Mouse (Mus musculus) heart, postnatal 14 days (tissue): ENCODE results near the gene Irak2. TPM values are rescaled to one million over a fixed set of nuclear protein-coding genes. Genes with fewer than 3 reads are reported as not detected.

Experiments
- DNase-seq, 2 experiments: peaks; one replicate each; pipeline ENCODE4 v3.0.0; 2021 to 2022
- intact Hi-C: fragments of 180-260 bp; cut with DNase I; formaldehyde crosslinking; loops from one replicate; pipeline ENCODE4 v1.15.1; 2025
- microRNA-seq, 2 experiments: library from miRNA; unstranded; fragments of <30 nt; microRNA quantifications; one replicate each; pipeline ENCODE4 v1.2.0; 2021 to 2022
- total RNA-seq, 2 experiments: library from RNA; stranded (reverse); gene quantifications; 2 replicates each; pipeline ENCODE4 v1.2.3; 2021

The Irak2 gene
- total RNA-seq, 2 experiments from 2014 or later: 12.3 to 14.1 TPM

GRCm38 (mm10) chr6:113743111-113743510, 104.8 kb downstream of the Irak2 start:
- intact Hi-C loops: no loop called here
- DNase-seq: no peak

Small RNA genes lying within 50 kb of the gene (microRNA-seq; reads per million reads assigned to microRNA genes)
- 1.1 to 1.3 reads per million in 2 experiments for gene Mir7042

Other genes with a start within 250 kb of the Irak2 start
- 1 to 10 TPM; 1.8 to 2.1 TPM for gene Ttll3, start 249.2 kb upstream of the Irak2 start, total RNA-seq
- 10 to 100 TPM in 1 of 2 experiments, 1 to 10 TPM in 1; 10.0 to 12.2 TPM for gene Rpusd3, start 219.1 kb upstream of the Irak2 start, total RNA-seq
- 10 to 100 TPM in 1 of 2 experiments, 1 to 10 TPM in 1; 4.4 to 17.1 TPM for gene Cidec, start 202.7 kb upstream of the Irak2 start, total RNA-seq
- gene Jagn1, start 195.9 kb upstream of the Irak2 start, total RNA-seq: 10 to 100 TPM; 24.0 to 24.5 TPM
- 1 to 10 TPM; 1.2 to 1.5 TPM for gene Il17re, start 180.0 kb upstream of the Irak2 start, total RNA-seq
- 1 to 10 TPM; 8.7 to 8.9 TPM for gene Il17rc, start 167.0 kb upstream of the Irak2 start, total RNA-seq
- 10 to 100 TPM; 42.1 to 45.2 TPM for gene Creld1, start 155.2 kb upstream of the Irak2 start, total RNA-seq
- gene Prrt3, start 136.5 kb upstream of the Irak2 start, total RNA-seq: not detected
- 10 to 100 TPM; 56.0 to 61.9 TPM for gene Emc3, start 106.8 kb upstream of the Irak2 start, total RNA-seq
- gene Fancd2, start 106.8 kb upstream of the Irak2 start, total RNA-seq: 1 to 10 TPM; 1.2 TPM
- not detected for gene Fancd2os, start 37.8 kb upstream of the Irak2 start, total RNA-seq
- gene Brk1, start 33.7 kb upstream of the Irak2 start, total RNA-seq: 10 to 100 TPM; 76.1 to 80.0 TPM
- gene Vhl, start 14.5 kb upstream of the Irak2 start, total RNA-seq: 10 to 100 TPM; 10.0 to 12.0 TPM
- 10 to 100 TPM; 60.0 to 63.2 TPM for gene Tatdn2, start 58.6 kb downstream of the Irak2 start, total RNA-seq
- under 1 TPM in 1 of 2 experiments, not detected in 1; 0.53 TPM for gene Ghrl, start 81.4 kb downstream of the Irak2 start, total RNA-seq
- gene Sec13, start 102.3 kb downstream of the Irak2 start, total RNA-seq: 10 to 100 TPM; 74.7 to 79.9 TPM